Mouse (Mus musculus) C2C12 (cell line): Measurements from ENCODE around the gene March6.

Source experiments
- CTCF ChIP-seq: IDR thresholded peaks from one replicate; pipeline ENCODE4 v1.5.1; 2011; ENCODE audit not compliant: control insufficient read depth, insufficient read depth, insufficient read length
- MAX ChIP-seq: IDR thresholded peaks from one replicate; pipeline ENCODE4 v1.6.1; 2011; ENCODE audit warnings: mild to moderate bottlenecking, control low read depth

DNA sequence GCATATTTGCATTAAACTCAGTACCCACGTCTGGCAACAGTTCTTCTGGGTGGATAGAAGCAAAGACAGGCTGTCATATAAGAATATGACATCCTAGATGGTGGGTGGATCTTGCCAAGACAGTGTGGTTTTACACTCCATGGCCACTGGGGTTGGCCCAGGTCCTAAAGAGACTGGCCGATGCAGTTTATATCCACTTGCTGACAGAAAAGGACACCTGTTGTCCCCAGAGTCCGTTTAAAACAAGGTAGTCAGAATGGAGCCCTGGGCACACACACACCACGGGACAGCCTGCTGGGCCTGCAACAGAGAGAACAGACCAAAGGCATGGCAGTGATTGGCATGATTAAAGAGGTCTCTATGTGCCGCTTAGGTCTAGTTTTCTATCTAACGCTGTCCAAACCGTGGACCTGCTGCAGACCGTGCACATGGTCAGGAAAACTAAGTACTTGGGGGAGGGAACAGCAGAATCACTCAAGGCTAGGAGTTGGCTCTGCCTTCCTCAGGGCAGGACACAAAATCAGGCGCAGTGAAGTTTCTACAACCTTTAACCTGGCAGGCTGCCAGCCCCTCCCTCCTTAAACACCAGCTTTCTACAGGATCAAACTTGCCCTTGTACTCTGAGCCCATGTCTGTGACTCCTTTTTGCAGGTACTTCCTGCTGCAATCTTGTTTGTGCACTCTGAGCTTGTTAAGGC, 38.6 kb upstream of the March6 start:
- TF ChIP-seq CTCF (no peak), MAX (peak; percentile 5)
